Mouse (Mus musculus): ENCODE data around the gene Urm1.

GRCm38 (mm10) chr2:29846911-29847310 is 27.0 kb downstream of the Urm1 start:
- TF ChIP-seq CTCF (IDR thresholded peaks at IDR 0.05; ENCODE audit: extremely low read depth, insufficient read depth, insufficient read length, insufficient replicate concordance): no peak
- TF ChIP-seq POLR2A (IDR thresholded peaks at IDR 0.05; ENCODE audit: low read depth, low read length): no peak
